ENCODE assay signal across 11 mouse cellular contexts in genomic region chr10:108359974-108360373, GRCm38 (mm10). TPM values are rescaled to one million over a fixed set of nuclear protein-coding genes. Genes with fewer than 3 reads are reported as not detected.
DNase-seq lines count a peak whose midpoint lies in the region; ATAC-seq and TF ChIP-seq lines count a peak whose summit lies in the region.
"Had no signal": no experiment of that assay in that cellular context is flagged by ENCODE, and none has a peak within 500 bp of the region (broad histone marks: within the 10 kb centered on the region; RNA-seq: fewer than 3 reads in every experiment).

No protein-coding gene starts in this region.

- H3K4me2 ChIP-seq in lung, postnatal 0 days (replicated peaks; ENCODE audit: low read depth, low read length), result no peak overlapping the region

- 69% methylated on average over 16 of the region's 16 CpGs for WGBS in lung, postnatal 0 days

- no peak overlapping the region for H3K27ac ChIP-seq in lung, postnatal 0 days (ENCODE audit: low read length)
- H3K27ac ChIP-seq: midbrain, embryonic 10.5 days had no signal

- H3K4me1 ChIP-seq in lung, postnatal 0 days (ENCODE audit: insufficient read depth, low read depth, low read length), result no peaks in the 10 kb centered on the region

- no peaks in the 10 kb centered on the region for H3K27me3 ChIP-seq in lung, postnatal 0 days (replicated peaks; ENCODE audit: insufficient read depth, low read length)

- H3K9me3 ChIP-seq in lung, postnatal 0 days (ENCODE audit: low read length), result no peaks in the 10 kb centered on the region

- DNase-seq in lung, postnatal 0 days (ENCODE audit: low spot score), result peak; percentile 31
- DNase-seq in lung, postnatal 25 days (ENCODE audit: low spot score), result no peak
- peak; percentile 71 for DNase-seq in R1 (ENCODE audit: low read depth, low spot score)
- peak; percentile 54 to 67 for DNase-seq in kidney, postnatal 36 days
- no peak for DNase-seq in layer of hippocampus, postnatal 25 days (ENCODE audit: extremely low spot score in 1 of 2, low spot score in 1 of 2)
- DNase-seq in left cerebral cortex, adult 11 months (ENCODE audit: low spot score), result no peak
- DNase-seq in layer of hippocampus, adult 9-11 months, result no peak
- DNase-seq: cerebellum, postnatal 25 days; heart, postnatal 4 days; thymus, postnatal 4 days had no signal

- no peak for TF ChIP-seq EP300 in lung, postnatal 0 days (IDR thresholded peaks at IDR 0.05)

- H3K9ac ChIP-seq in lung, postnatal 0 days (replicated peaks; ENCODE audit: low read depth), result no peak overlapping the region

- 0 out of 2 replicates have a peak, but pooled peaks cover 4% of the 10 kb centered on the region for H3K36me3 ChIP-seq in lung, postnatal 0 days (ENCODE audit: insufficient read depth, low read length)

- no peak overlapping the region for H3K4me3 ChIP-seq in lung, postnatal 0 days (ENCODE audit: low read depth, low read length)
- H3K4me3 ChIP-seq: midbrain, embryonic 10.5 days had no signal

- no peak for TF ChIP-seq CTCF in lung, postnatal 0 days (IDR thresholded peaks at IDR 0.05)

- ATAC-seq in lung, postnatal 0 days, result no peak

RNA-seq across cellular contexts. Expression of gene Pawr, which starts 28.1 kb away (rescaled TPM):
- polyA plus RNA-seq in lung, postnatal 0 days (2015; fragmentation: Nextera tagmentation; extraction: Ambion mirVana), result 15.3 and 19.6 TPM in 2 replicates
- total RNA-seq in layer of hippocampus, postnatal 25 days (2021), result 1 to 10 TPM; 2.1 to 2.9 TPM

Comparison
In these comparisons a context has a peak if more than half of its experiments do, and no peak if none do; other contexts are left out.
1. DNase-seq: peak in lung, postnatal 0 days (single experiment), R1 (single experiment) and kidney, postnatal 36 days (2 of 2); none in lung, postnatal 25 days (single experiment), layer of hippocampus, postnatal 25 days (0 of 2), left cerebral cortex, adult 11 months (single experiment) and layer of hippocampus, adult 9-11 months (single experiment).